Mouse (Mus musculus) stomach, postnatal 0 days (tissue): Measurements from ENCODE around the gene Klhl1. TPM values are rescaled to one million over a fixed set of nuclear protein-coding genes. Genes with fewer than 3 reads are reported as not detected.

ENCODE experiments used
- ATAC-seq: fragments of 200-750 bp; cut with Nextera tagmentation; 2 replicates; pipeline ENCODE4 v1.8.0; 2017; ENCODE audit not compliant: low FRiP score, low TSS enrichment
- DNase-seq: peaks from one replicate; pipeline ENCODE4 v3.0.0-alpha.2; 2016; ENCODE audit warnings: low spot score
- H3K27ac ChIP-seq: fragments of 300-500 bp; sonication (generic); replicated peaks from 2 replicates; pipeline ENCODE4 v1.5.1; 2014; ENCODE audit warnings: mild to moderate bottlenecking, control low read depth
- H3K27me3 ChIP-seq: fragments of 300-500 bp; sonication (generic); 2 replicates; pipeline ENCODE4 v1.6.1; 2014; ENCODE audit warnings: low read length; ENCODE audit not compliant: control insufficient read depth, insufficient read depth
- H3K36me3 ChIP-seq: fragments of 300-500 bp; sonication (generic); 2 replicates; pipeline ENCODE4 v1.6.1; 2014; ENCODE audit warnings: low read length, mixed read lengths; ENCODE audit not compliant: control insufficient read depth, insufficient read depth
- H3K4me1 ChIP-seq: fragments of 300-500 bp; sonication (generic); replicated peaks from 2 replicates; pipeline ENCODE4 v1.6.1; 2014; ENCODE audit warnings: antibody characterized with exemption; ENCODE audit not compliant: control insufficient read depth, insufficient read depth
- H3K4me2 ChIP-seq: fragments of 300-500 bp; sonication (generic); replicated peaks from 2 replicates; pipeline ENCODE4 v1.6.1; 2014; ENCODE audit warnings: low read depth, mild to moderate bottlenecking, control low read depth, moderate library complexity
- H3K4me3 ChIP-seq: fragments of 300-500 bp; sonication (generic); 2 replicates; pipeline ENCODE4 v1.5.1; 2014; ENCODE audit warnings: low read depth, low read length, control low read depth
- H3K9ac ChIP-seq: fragments of 300-500 bp; sonication (generic); 2 replicates; pipeline ENCODE4 v1.6.1; 2014; ENCODE audit warnings: mild to moderate bottlenecking, low read length, control low read depth, mixed read lengths
- H3K9me3 ChIP-seq: fragments of 300-500 bp; sonication (generic); 2 replicates; pipeline ENCODE4 v1.6.1; 2016; ENCODE audit warnings: low read length; ENCODE audit not compliant: control insufficient read depth
- CTCF ChIP-seq: IDR thresholded peaks from 2 replicates; pipeline ENCODE4 v1.5.1; 2016; ENCODE audit warnings: antibody characterized with exemption, low read depth, mild to moderate bottlenecking, moderate library complexity
- EP300 ChIP-seq: optimal IDR thresholded peaks from 2 replicates; pipeline ENCODE3; 2016; ENCODE audit warnings: antibody characterized with exemption
- WGBS: fragments of 180-500 bp; shearing (Covaris S2); extraction: QIAGEN DNeasy Blood & Tissue Kit; methylation state at CpG from one replicate; pipeline ENCODE4 v1.1.7; 2014; 5-methylcytosine and 5-hydroxymethylcytosine counted together
- polyA plus RNA-seq: library from polyadenylated mRNA; unstranded; fragments of >200 nt; fragmentation: Nextera tagmentation; extraction: Ambion mirVana; gene quantifications from 2 replicates; pipeline ENCODE4 v1.2.1, GENCODE M21; 2015

Klhl1 gene
- polyA plus RNA-seq, result 0.08 and 0.17 TPM in 2 replicates

- Histone ChIP-seq H3K4me2 (peak within 1 kb of the TSS; percentile 63), H3K4me1 (no peaks in the 10 kb centered on the region), H3K4me3 (peak within 1 kb of the TSS; percentile 37), H3K9me3 (no peaks in the 10 kb centered on the region), H3K27ac (no peak within 1 kb of the TSS), H3K27me3 (no peaks in the 10 kb centered on the region), H3K36me3 (no peaks in the 10 kb centered on the region), H3K9ac (0 out of 2 replicates have a peak within 1 kb of the TSS, but pooled peaks have one; percentile 13)
- ATAC-seq (no peak), DNase-seq (no peak)
- WGBS, result 40% methylated on average over 13 of the region's 13 CpGs
- TF ChIP-seq EP300, result no peak
Measured at GRCm38 (mm10) chr14:96518954-96519682, at the start of gene Klhl1. Klhl1 (minus strand) TSS chr14:96519102.

DNA sequence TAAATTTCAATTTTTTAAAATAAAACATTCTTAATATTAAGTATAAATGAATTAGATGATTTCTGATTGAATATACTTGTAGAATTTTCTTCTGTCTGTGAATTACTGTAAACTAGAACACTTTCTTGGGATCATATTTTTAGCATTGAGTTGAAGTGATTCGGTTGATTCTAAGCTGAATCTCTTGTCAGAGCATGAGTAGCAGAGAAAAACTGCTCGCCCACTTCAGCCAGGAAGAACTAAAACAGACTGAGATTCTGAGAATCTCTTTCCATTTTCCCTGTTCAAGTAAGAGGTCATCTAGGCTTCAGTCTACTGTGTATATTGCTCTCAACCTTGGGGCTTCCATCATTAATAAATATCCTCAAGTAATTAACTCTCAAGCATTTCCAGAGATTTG, 34.8 kb upstream of the Klhl1 start:
- Histone ChIP-seq H3K4me1 (no peaks in the 10 kb centered on the region), H3K36me3 (no peaks in the 10 kb centered on the region), H3K27ac (no peak overlapping the region), H3K4me2 (no peak overlapping the region), H3K27me3 (no peaks in the 10 kb centered on the region), H3K9ac (no peak overlapping the region), H3K9me3 (no peaks in the 10 kb centered on the region), H3K4me3 (no peak overlapping the region)
- 78% methylated on average over 2 of the region's 2 CpGs for WGBS
- DNase-seq (no peak), ATAC-seq (no peak)
- TF ChIP-seq CTCF (no peak), EP300 (no peak)

DNA sequence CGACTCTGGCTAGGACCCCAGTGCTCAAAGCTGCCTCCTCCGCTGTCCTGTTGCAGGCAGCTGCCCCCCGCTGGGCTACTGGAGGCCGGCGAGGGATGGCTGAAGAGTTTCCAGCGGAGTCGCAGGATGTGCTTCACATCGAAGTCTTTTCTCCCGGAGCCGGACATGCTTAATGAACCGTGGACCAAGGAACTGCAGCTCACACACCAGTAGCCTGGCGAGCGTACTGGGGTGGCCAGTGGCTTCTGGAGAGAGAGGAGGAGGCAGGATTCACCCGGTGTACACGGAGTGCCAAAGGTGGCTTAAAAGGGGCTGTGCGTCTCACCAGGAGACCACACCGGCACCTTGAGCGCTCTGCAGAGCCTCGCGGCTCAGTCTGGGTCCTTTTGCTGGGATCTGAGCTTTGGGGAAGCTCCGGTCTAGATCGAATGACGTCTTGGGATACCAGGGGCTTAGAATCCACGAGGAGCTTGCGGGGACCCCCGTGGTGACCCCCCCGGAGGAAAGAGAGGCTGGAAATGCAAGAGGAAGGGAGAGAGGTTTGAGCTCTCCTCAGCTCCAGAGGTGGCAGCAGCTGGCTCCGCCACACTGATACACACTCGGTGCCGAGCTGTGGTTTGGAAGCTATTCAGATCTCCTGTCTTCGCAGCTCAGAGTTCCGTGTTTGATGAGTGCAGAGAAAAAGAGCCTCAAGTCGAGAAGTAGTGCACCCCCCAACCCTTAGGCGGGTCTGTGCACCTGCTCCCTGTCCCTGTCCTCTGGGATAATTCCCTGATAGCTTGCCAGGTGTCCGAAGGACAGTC, 550 bp downstream of the Klhl1 start:
- DNase-seq, result no peak
- Histone ChIP-seq H3K27ac (no peak overlapping the region), H3K4me3 (peak overlapping the region; percentile 37), H3K4me2 (peak overlapping the region; percentile 63), H3K4me1 (no peaks in the 10 kb centered on the region), H3K9me3 (no peaks in the 10 kb centered on the region), H3K36me3 (no peaks in the 10 kb centered on the region), H3K27me3 (no peaks in the 10 kb centered on the region), H3K9ac (0 out of 2 replicates have a peak overlapping the region, but pooled peaks have one; percentile 13)
- TF ChIP-seq EP300, result no peak
- TF ChIP-seq CTCF, result no peak
- WGBS, result 2% methylated on average over 35 of the region's 35 CpGs
- ATAC-seq, result no peak

DNA sequence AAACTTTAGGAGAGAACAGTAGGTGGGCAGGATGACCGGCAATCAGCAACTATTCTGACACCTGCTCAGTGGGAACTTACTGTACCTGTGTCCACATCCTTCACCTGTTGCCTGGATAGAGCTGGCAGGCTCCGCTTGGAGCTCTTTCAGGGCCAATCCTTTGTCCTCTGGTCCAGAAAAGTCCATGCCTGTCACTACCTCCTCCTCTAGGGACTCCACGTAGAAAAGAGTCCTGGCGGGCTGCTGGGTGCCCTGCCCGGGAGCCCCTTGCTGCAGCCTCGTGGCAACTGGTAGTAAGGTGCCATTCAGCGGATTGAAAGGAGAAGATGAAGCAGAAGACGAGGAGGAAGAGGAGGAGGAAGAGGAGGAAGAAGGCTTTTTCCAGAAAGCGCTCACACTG, 1.2 kb downstream of the Klhl1 start:
- WGBS, result 8% methylated on average over 9 of the region's 9 CpGs
- DNase-seq (no peak), ATAC-seq (no peak)
- Histone ChIP-seq H3K9me3 (no peaks in the 10 kb centered on the region), H3K4me3 (peak overlapping the region; percentile 37; the same call in 1 of the 2 replicates), H3K27ac (no peak overlapping the region), H3K4me1 (no peaks in the 10 kb centered on the region), H3K27me3 (no peaks in the 10 kb centered on the region), H3K4me2 (peak overlapping the region; percentile 63), H3K9ac (no peak overlapping the region), H3K36me3 (no peaks in the 10 kb centered on the region)
- no peak for TF ChIP-seq CTCF
- TF ChIP-seq EP300, result no peak

DNA sequence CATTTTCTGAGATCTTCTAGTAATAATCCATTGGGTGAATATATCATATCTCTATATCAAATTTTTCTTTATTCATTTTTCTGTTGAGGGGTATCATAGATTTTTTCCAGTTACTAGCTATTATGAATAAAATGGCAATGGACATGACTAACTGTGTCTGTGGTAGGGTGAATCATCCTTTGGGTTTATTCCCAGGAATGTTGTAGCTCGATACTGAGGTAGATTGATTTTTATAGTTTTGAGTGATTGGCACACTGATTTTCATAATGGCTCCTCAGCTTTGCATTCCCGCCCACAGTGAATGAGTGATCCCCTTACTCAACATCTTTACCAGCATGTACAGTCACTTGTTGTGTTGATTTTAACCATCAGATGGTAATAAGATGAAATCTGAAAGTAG, 19.0 kb downstream of the Klhl1 start:
- Histone ChIP-seq H3K27me3 (no peaks in the 10 kb centered on the region), H3K36me3 (no peaks in the 10 kb centered on the region), H3K4me1 (no peaks in the 10 kb centered on the region), H3K9me3 (no peaks in the 10 kb centered on the region), H3K9ac (no peak overlapping the region), H3K4me2 (no peak overlapping the region), H3K27ac (no peak overlapping the region), H3K4me3 (no peak overlapping the region)
- TF ChIP-seq CTCF (no peak), EP300 (no peak)
- 81% methylated on average over 2 of the region's 2 CpGs for WGBS
- ATAC-seq (no peak), DNase-seq (no peak)

- 64% methylated on average over 2 of the region's 2 CpGs for WGBS
- Histone ChIP-seq H3K9ac (no peak overlapping the region), H3K27ac (no peak overlapping the region), H3K27me3 (no peaks in the 10 kb centered on the region), H3K9me3 (no peaks in the 10 kb centered on the region), H3K4me1 (no peaks in the 10 kb centered on the region), H3K36me3 (no peaks in the 10 kb centered on the region), H3K4me3 (no peak overlapping the region), H3K4me2 (no peak overlapping the region)
- ATAC-seq (no peak), DNase-seq (no peak)
- TF ChIP-seq EP300, result no peak
Measured at GRCm38 (mm10) chr14:96471812-96472211, 47.1 kb downstream of the Klhl1 start.
